Mouse (Mus musculus) neural tube, embryonic 11.5 days (tissue): Measurements from ENCODE around the gene Bcl3. TPM values are rescaled to one million over a fixed set of nuclear protein-coding genes. Genes with fewer than 3 reads are reported as not detected.

Source experiments
- ATAC-seq: fragments of 200-750 bp; cut with Nextera tagmentation; 2 replicates; pipeline ENCODE4 v1.8.0; 2017; ENCODE audit warnings: moderate number of reproducible peaks, mild to moderate bottlenecking, moderate TSS enrichment, moderate library complexity; ENCODE audit not compliant: insufficient read depth, low FRiP score, low TSS enrichment
- DNase-seq: peaks from one replicate; pipeline ENCODE4 v3.0.0-alpha.2; 2015; ENCODE audit warnings: low spot score
- H3K27ac ChIP-seq: fragments of 300-500 bp; sonication (generic); 2 replicates; pipeline ENCODE4 v1.5.1; 2014; ENCODE audit warnings: low read depth, mild to moderate bottlenecking, low read length
- H3K27me3 ChIP-seq: fragments of 300-500 bp; sonication (generic); 2 replicates; pipeline ENCODE4 v1.6.1; 2014; ENCODE audit warnings: mild to moderate bottlenecking, low read length, mixed read lengths; ENCODE audit not compliant: control insufficient read depth, insufficient read depth
- H3K36me3 ChIP-seq: fragments of 300-500 bp; sonication (generic); 2 replicates; pipeline ENCODE4 v1.6.1; 2014; ENCODE audit warnings: mild to moderate bottlenecking, low read length, moderate library complexity, mixed read lengths; ENCODE audit not compliant: control insufficient read depth, insufficient read depth
- H3K4me1 ChIP-seq: fragments of 300-500 bp; sonication (generic); 2 replicates; pipeline ENCODE4 v1.6.1; 2014; ENCODE audit warnings: low read length, mixed read lengths; ENCODE audit not compliant: control insufficient read depth, insufficient read depth
- H3K4me2 ChIP-seq: fragments of 300-500 bp; sonication (generic); 2 replicates; pipeline ENCODE4 v1.6.1; 2014; ENCODE audit warnings: low read depth, mild to moderate bottlenecking, moderate library complexity
- H3K4me3 ChIP-seq: fragments of 300-500 bp; sonication (generic); 2 replicates; pipeline ENCODE4 v1.5.1; 2014; ENCODE audit warnings: low read depth, low read length
- H3K9ac ChIP-seq: fragments of 300-500 bp; sonication (generic); 2 replicates; pipeline ENCODE4 v1.6.1; 2014; ENCODE audit warnings: mild to moderate bottlenecking, low read length
- H3K9me3 ChIP-seq: fragments of 300-500 bp; sonication (generic); 2 replicates; pipeline ENCODE4 v1.6.1; 2016; ENCODE audit warnings: low read length; ENCODE audit not compliant: control insufficient read depth
- WGBS: fragments of 180-500 bp; shearing (Covaris S2); extraction: QIAGEN DNeasy Blood & Tissue Kit; methylation state at CpG from one replicate; pipeline ENCODE4 v1.1.7; 2014; 5-methylcytosine and 5-hydroxymethylcytosine counted together
- polyA plus RNA-seq: library from polyadenylated mRNA; unstranded; fragments of >200 nt; fragmentation: Nextera tagmentation; extraction: Ambion mirVana; gene quantifications from 2 replicates; pipeline ENCODE4 v1.2.1, GENCODE M21; 2014

The Bcl3 gene
- polyA plus RNA-seq, 1 experiment from 2014 or later = 1.2 TPM

DNA sequence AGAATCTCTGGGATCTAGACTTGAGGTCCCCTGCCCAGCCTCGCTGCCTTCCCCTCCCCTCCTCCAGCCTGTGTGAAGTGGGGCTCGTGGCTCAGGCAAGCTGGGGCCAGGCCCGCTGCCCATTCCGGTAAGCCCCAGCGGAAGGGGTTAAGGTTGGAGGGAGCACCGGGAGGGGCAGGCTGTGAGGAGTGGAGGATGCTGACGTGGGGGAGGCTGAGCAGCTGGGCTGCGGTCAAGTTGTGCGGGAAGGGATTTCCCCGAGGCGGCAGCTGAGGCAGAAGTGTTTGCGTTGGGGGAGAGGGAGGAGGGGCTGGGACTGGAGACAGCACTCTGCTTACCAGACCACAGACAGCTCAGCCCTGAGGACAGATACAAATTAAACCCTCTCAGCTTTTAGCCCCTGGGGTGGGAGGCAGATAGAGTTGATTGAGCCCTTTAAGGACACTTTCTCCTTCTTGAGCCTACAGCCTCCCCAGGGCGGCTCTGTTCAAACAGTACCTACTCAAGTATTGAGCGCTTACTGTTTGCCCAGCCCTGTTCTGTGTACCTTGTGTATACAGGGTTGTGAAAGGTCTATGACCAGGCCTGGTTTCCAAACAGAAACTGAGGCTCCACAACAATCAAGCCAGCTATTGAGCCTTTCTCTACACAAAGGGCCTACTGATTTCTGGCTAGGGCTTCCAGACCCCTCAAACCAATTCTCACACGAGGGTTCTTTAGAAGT is 5.0 kb downstream of the Bcl3 start:
- Histone ChIP-seq H3K27ac (no peak overlapping the region), H3K27me3 (peaks cover 33% of the 10 kb centered on the region), H3K9me3 (peaks cover 4% of the 10 kb centered on the region; the same call in 1 of the 2 replicates), H3K9ac (no peak overlapping the region), H3K4me2 (peak overlapping the region; percentile 51), H3K36me3 (no peaks in the 10 kb centered on the region), H3K4me1 (peaks cover 10% of the 10 kb centered on the region; the same call in 1 of the 2 replicates), H3K4me3 (no peak overlapping the region)
- ATAC-seq (peak; percentile 62; the same call in 1 of the 2 replicates), DNase-seq (peak; percentile 66)
- 7% methylated on average over 15 of the region's 15 CpGs for WGBS

DNA sequence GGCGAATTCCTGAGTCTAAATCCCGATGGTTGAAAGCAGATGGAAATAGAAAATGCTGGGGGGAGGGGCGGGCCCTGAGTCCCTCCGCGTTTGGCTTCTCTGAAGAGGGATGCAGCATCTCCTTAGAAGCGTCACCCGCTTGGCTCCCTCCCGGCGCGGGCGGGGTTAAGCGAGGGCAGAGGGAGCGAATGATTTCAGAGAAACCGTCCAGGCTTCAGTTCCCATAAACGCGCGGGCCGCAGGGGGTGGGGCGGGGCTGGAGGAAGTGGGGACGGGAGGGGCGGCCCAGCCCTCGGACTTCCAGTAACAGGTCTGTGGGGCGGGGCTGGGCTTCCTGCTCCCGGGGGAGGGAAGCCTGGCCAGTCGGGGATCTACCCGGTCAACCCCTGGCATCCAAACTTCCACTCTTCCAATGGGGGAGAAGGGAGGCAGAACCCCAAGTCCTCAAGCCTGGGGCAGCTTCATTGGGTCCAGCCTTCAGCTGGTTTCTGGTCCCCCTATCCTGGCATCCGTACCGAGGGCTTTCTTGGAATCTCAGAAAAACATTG is 6.3 kb downstream of the Bcl3 start:
- Histone ChIP-seq H3K4me1 (0 out of 2 replicates have a peak, but pooled peaks cover 7% of the 10 kb centered on the region), H3K9me3 (peaks cover 4% of the 10 kb centered on the region; the same call in 1 of the 2 replicates), H3K4me3 (peak overlapping the region; percentile 31), H3K4me2 (peak overlapping the region; percentile 51), H3K9ac (peak overlapping the region; percentile 39), H3K27ac (no peak overlapping the region), H3K36me3 (no peaks in the 10 kb centered on the region), H3K27me3 (peaks cover 29% of the 10 kb centered on the region)
- ATAC-seq = peak; percentile 49; the same call in 1 of the 2 replicates
- peak; percentile 79 for DNase-seq
- under 1% methylated on average over 24 of the region's 28 CpGs for WGBS

DNA sequence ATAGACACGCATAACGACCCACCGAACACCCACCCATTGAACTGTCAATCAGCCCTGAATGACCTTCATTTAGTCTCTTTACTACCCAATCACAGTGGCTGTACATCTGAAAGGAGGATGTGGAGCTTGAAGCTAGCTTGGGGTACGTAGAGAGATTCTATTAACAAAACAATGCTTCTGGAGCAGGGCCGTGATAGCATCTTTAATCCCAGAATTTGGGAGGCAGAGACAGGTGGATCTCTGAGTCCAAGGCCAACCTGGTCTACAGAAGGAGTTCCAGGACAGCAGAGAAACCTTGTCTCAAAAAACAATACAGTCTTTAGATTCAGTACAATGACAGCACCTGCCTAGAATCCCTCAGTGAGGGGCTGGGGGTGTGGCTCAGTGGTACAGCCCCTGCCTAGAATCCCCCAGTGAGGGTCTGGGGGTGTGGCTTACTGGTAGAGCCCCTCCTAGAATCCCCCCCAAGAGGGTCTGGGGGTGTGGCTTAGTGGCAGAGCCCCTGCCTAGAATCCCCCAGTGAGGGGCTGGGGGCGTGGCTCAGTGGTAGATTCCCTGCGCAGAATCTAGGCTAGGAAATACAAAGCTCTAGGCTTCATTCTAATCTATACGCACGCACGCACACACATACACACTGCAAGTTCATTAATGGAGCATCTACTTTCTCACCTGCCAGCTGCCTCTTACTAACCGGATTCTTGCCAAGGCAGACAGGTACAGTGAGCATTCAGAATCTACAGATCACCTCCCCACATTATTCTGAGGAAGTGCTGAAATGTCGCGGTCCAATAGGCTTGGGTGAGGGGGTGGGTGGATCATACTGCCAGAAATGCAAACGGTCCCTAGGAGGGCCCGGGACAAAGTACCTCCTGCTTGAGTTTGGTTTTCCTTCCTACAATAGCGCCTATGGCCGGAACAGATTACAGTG is 7.0 kb downstream of the Bcl3 start:
- Histone ChIP-seq H3K36me3 (no peaks in the 10 kb centered on the region), H3K27ac (no peak overlapping the region), H3K27me3 (peaks cover 31% of the 10 kb centered on the region), H3K4me1 (0 out of 2 replicates have a peak, but pooled peaks cover 9% of the 10 kb centered on the region), H3K9me3 (peaks cover 3% of the 10 kb centered on the region; the same call in 1 of the 2 replicates), H3K4me3 (peak overlapping the region; percentile 31), H3K4me2 (peak overlapping the region; percentile 51), H3K9ac (peak overlapping the region; percentile 39)
- 29% methylated on average over 17 of the region's 17 CpGs for WGBS
- DNase-seq (no peak), ATAC-seq (0 out of 2 replicates have a peak, but pooled peaks have one; percentile 5)

DNA sequence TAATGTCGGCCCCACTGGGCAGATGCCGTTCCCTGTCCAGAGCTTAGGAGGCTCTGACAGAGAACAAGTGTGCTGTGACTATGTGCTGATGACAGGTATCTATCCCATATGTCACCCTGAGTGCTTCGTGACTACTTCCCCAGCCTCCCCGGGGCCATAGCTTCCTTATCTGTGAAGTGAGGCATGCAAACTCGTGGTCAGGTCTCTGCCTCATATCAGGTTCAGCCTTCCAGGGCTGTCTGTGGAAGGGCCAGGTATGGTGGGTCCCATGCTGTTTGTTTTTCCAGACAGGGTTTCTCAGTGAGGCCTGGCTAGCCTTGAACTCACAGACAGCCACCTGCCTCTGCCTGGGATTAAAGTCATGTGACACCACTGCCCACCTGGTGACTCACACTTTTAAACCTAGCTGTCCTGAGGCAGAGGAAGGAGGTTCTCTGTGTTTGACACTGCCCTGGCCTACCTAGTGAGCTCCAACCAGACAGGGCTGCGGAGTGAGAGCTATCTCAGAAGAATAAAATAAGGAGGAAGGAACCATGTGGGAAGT is 8.9 kb downstream of the Bcl3 start:
- Histone ChIP-seq H3K4me3 (no peak overlapping the region), H3K9me3 (no peaks in the 10 kb centered on the region), H3K27me3 (peaks cover 49% of the 10 kb centered on the region), H3K36me3 (no peaks in the 10 kb centered on the region), H3K4me2 (no peak overlapping the region), H3K27ac (no peak overlapping the region), H3K4me1 (0 out of 2 replicates have a peak, but pooled peaks cover 9% of the 10 kb centered on the region), H3K9ac (no peak overlapping the region)
- ATAC-seq (no peak), DNase-seq (no peak)
- WGBS = 82% methylated on average over 6 of the region's 6 CpGs

DNA sequence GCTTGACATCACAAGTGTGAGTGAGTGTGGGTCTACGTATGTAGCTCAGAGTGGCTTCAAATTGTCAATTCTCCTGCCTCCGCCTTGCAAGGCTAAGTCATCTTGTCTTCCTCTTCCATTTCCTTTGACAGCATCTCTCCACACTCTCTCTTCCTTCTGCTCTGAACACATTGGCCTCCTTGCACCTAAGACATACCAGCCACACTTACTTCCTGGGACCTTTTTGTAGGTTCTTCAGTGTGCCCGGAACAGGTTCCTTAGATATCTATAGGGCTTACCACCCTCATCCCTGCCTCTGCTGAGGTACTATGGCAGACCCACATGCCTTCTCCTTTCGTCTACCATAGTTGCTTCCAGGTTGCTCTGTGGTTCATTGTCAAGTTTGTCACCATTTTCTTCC is 9.4 kb downstream of the Bcl3 start:
- no peak overlapping the region for H3K27ac ChIP-seq
- H3K4me3 ChIP-seq = no peak overlapping the region
- WGBS = 81% methylated on average over 4 of the region's 4 CpGs
- ATAC-seq (no peak), DNase-seq (no peak)
- H3K9ac ChIP-seq = no peak overlapping the region
- H3K36me3 ChIP-seq = no peaks in the 10 kb centered on the region
- peaks cover 52% of the 10 kb centered on the region for H3K27me3 ChIP-seq
- no peak overlapping the region for H3K4me2 ChIP-seq
- 0 out of 2 replicates have a peak, but pooled peaks cover 9% of the 10 kb centered on the region for H3K4me1 ChIP-seq
- no peaks in the 10 kb centered on the region for H3K9me3 ChIP-seq

DNA sequence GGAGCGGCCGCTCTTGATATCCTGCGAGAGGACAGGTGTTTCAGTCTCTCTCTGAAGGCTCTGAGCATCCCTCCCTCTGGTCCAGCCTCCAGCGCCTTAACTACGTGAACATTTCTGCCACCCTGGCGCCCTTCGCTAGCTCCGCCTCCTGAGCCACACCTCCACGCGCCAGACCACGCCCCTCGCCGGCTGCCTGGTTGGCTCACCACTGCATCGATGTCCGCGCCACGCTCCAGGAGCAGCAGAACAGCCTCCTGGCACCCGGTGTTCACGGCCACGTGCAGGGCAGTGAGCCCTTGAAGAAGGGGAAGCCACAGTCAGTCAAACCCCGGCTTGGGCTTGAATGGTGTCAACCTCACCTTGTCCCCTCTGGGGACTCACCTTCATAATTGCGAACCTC is 11.5 kb downstream of the Bcl3 start:
- no peak overlapping the region for H3K4me3 ChIP-seq
- peaks cover 45% of the 10 kb centered on the region for H3K27me3 ChIP-seq
- H3K9ac ChIP-seq = no peak overlapping the region
- H3K36me3 ChIP-seq = no peaks in the 10 kb centered on the region
- no peak for ATAC-seq
- H3K4me2 ChIP-seq = no peak overlapping the region; the same call in 1 of the 2 replicates
- DNase-seq = peak; percentile 58
- H3K27ac ChIP-seq = no peak overlapping the region
- WGBS = 5% methylated on average over 22 of the region's 22 CpGs
- no peaks in the 10 kb centered on the region for H3K9me3 ChIP-seq
- 0 out of 2 replicates have a peak, but pooled peaks cover 2% of the 10 kb centered on the region for H3K4me1 ChIP-seq

DNA sequence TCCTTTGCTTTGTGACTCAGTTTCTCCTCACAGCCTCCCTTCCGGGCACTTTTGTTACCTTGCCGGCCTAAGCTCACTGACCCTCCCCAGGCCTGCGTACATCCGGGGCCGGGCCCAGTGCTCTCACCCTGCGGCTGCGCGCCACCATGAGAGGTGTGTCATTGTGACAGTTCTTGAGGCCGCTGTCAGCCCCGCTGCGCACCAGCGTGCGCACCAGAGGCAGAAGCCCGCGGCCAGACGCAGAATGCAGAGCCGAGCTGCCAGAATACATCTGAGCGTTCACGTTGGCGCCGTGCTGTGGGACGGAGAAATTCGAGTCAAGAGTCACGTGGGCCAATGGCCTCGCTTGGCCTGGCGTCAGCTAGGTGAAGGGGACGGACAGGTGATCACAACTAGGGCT is 13.2 kb downstream of the Bcl3 start:
- H3K4me3 ChIP-seq = no peak overlapping the region
- peaks cover 42% of the 10 kb centered on the region for H3K27me3 ChIP-seq
- no peaks in the 10 kb centered on the region for H3K36me3 ChIP-seq
- ATAC-seq (no peak), DNase-seq (no peak)
- no peak overlapping the region for H3K9ac ChIP-seq
- no peaks in the 10 kb centered on the region for H3K9me3 ChIP-seq
- WGBS = 2% methylated on average over 27 of the region's 27 CpGs
- H3K4me2 ChIP-seq = no peak overlapping the region
- 0 out of 2 replicates have a peak, but pooled peaks cover 2% of the 10 kb centered on the region for H3K4me1 ChIP-seq
- no peak overlapping the region for H3K27ac ChIP-seq

DNA sequence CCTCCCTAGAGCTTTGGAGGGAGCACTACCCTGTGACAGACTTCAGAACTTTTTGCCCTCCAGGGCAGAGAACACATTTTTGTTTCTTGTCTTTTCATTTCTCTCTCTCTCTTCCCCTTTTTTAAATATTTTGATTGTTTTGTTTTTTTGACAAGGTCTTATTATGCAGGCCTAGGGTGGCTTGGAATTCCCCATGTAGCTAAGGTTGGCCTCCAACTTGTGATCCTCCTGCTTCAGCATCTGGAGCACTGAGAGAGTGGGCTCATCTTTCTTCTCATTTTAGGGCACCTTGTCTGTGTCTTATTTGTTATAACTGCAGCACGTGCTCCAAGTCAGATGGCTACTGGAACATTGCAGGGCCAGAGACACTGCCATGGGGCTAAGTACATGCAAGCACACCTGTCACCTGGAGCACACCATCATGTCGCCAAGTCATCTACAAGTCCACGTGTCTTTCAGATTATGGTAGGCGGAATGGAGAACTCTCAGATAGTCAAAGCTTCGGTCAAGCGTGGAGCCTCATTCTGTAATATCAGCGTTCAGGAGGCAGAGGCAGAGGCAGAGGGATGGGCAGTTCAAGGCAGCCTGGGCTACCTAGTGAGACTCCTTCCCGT is 16.1 kb downstream of the Bcl3 start:
- ATAC-seq (no peak), DNase-seq (no peak)
- no peak overlapping the region for H3K9ac ChIP-seq
- H3K36me3 ChIP-seq = no peaks in the 10 kb centered on the region
- WGBS = 81% methylated on average over 8 of the region's 8 CpGs
- H3K9me3 ChIP-seq = no peaks in the 10 kb centered on the region
- 0 out of 2 replicates have a peak, but pooled peaks cover 2% of the 10 kb centered on the region for H3K4me1 ChIP-seq
- H3K4me2 ChIP-seq = no peak overlapping the region
- no peak overlapping the region for H3K27ac ChIP-seq
- no peak overlapping the region for H3K4me3 ChIP-seq
- peaks cover 31% of the 10 kb centered on the region for H3K27me3 ChIP-seq
